Mouse (Mus musculus): ENCODE measurements around the gene Spdl1. TPM values are rescaled to one million over a fixed set of nuclear protein-coding genes. Genes with fewer than 3 reads are reported as not detected.

Gene Spdl1
- under 1 TPM; 0.36 to 0.90 TPM for total RNA-seq (2021)
- long read RNA-seq, experiment 1: 0 reads
- long read RNA-seq, experiment 2: 0 reads

DNA sequence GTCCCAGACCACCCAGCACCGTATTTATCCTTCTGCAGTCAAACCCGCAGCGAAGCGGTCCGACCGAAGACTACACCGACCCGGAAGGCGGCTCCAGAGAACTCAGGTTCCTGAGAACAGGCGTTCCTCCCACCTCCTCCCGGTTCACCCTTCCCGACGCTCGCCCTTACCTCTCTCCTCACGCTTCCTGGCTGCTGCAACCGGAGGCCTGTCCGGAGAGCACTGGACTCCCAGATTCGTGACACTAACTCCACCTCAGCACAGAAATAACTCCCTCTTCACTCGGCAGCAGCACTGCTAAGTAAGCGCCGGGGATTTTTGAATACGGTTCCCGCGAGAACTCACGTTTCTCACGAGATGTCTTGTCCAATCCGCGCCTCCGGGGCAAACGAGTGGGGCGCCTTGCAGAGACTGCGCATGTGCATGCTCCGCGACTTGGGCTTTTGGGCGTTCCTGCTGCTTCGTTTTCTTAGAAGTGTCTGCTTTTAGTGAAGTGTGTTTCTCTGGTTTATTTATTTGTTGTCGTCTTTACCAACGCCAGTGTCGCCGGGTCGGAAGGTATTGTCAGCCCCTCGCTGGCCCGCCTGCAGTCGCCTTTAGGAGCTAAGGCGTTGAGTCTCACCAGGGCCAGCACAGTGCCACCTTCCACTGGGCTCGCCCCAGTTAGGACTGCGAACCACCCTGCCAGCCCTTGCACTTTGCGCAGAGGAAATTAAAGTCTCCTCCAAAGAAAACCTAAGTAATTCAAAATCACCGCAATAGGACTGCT is at the start of gene Spdl1:
Spdl1 (minus strand) TSS at position 324 of the 769 bp plus-strand sequence.
- DNase-seq (ENCODE audit: low spot score in 2 of 2): peak; percentile 95

DNA sequence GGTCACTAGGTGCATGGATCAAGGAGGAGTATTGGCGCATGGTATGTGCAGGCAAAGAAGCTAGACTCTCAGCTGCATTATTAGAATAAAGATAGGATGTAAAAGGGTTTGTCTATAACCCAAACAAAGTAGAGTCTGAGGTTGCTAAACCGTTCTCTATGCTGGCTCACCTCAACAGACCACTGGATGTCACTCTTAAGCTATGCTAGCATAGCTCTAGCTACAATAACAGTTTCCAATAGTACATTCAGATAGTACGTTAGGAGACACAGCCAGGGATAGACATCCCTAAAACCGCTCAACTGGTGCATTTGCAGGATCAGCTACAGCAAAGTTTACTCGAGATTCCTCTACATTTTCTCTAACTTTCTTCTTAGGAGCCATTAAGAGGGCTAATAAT is 48.1 kb upstream of the Spdl1 start:
- no peak for DNase-seq (ENCODE audit: low spot score in 2 of 2)

DNA sequence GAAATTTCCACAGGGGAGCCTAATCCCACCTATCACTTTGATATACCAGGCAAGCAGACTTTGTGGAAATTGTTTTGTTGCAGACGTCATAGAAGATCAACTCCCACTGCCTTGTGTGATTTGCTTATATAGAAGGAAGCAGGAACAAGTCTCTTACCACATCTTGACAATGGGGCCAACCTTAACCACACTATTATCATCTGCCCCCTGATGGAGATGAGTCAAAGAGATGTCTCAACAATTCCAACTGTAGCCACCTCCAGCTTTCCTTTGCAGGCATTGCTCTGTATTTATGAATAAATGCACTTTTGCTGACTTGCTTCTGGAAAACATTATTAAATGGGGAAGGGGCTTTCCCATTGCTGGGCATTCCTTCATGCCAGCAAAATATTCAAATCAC is 46.2 kb upstream of the Spdl1 start:
- no peak for DNase-seq (ENCODE audit: low spot score in 2 of 2)

DNA sequence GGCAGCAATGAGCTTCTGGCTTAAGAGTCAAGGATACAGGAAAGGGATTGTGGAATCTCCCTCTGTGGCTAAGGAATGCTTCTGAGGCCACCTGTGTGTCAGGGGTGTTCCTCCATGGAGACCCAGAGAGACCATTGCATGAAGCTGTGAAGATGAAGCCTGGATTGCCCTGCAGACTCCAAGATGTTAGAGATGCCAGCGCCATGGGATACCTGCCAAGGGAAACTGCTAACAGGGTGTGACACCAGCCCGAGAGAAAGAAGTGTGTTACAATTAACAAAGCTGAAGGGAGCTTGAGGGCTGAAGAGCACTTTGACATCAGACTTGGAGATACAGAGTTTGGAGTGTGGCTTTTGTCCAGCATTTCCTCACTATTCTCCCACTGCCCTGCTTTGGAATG is 40.4 kb upstream of the Spdl1 start:
- DNase-seq (ENCODE audit: low spot score in 2 of 2): no peak

DNA sequence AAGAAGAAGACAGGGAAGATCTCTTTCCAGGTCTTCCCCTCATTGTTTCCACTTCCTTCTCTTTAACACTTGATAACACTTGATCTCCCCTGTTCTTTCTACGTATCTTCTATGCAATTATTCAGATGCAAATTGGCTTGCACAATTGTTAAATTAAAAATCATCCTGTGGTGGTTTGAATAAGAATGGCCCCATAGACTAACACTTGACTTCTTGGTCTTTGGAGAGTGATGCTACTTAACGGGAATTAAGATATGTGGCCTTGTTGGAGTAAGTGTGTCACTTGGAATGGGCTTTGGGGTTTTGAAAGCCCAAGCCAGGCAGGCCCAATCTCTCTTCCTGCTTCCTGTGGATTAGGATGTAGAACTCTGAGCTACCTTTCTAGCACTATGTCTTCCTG is 39.0 kb upstream of the Spdl1 start:
- DNase-seq (ENCODE audit: low spot score in 2 of 2): no peak

- DNase-seq (ENCODE audit: low spot score in 2 of 2): no peak
These were observed 38.5 kb upstream of the Spdl1 start for GRCm38 (mm10) chr11:34871991-34872390.

DNA sequence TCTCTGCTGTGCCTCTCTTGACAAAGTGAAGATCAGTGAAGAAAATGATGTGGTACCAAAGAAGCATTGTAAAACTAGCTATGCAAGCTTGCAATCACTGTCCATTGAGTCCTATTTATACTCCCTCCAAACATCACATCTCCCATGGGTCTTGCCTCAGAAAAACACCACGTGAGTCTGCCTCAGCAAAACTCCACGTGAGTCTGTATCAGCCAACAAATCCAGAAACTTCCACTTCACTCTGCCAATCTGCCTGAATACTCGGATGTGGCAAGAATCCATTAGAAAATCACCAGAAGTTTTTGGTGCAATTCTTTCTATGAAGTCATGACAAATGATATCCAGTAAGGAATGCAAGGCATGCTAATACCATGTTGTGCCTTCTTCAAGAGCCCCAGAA is 38.0 kb upstream of the Spdl1 start:
- DNase-seq (ENCODE audit: low spot score in 2 of 2): no peak

DNA sequence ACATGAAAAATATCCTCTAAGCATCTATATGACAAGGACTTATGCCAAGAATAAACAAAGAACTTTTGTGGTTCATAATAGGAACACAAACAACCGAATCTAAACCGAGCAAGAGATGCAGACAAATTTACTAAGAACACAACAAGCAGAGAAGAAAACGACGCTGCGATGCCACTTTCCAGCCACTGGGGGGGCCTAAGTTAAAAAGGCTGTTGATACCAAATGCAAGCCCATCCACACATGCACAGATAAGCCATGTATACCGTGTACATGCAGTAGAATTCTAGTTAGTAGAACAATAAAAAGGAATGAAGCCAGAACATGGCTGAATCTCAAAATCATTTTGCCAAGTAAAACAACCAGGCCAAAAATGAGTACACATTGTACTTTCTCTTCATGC is 35.2 kb upstream of the Spdl1 start:
- DNase-seq (ENCODE audit: low spot score in 2 of 2): no peak

GRCm38 (mm10) chr11:34865741-34866270 is 32.4 kb upstream of the Spdl1 start:
- no peak for DNase-seq (ENCODE audit: low spot score in 2 of 2)

DNA sequence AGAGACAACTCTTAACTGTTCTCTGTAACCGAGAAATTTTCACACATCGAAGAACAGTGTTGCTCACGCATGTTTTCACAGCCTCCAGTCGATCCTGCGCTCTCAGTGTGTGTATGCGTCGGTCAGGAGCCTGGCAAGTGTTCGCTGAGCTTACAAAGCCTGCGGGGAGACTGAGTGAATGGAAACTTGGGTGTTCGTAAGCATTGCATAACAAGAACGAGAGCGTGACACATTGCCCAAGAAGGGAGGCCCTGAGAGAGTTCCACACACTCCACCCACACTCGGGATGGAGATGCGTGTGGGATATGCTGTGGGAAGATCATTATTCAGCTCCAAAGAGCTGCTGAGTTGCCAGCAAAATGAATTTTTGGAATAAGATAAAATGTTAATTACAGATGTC is 31.7 kb upstream of the Spdl1 start:
- peak in 1 of 2 experiments; percentile 25 for DNase-seq (ENCODE audit: low spot score in 2 of 2)

DNA sequence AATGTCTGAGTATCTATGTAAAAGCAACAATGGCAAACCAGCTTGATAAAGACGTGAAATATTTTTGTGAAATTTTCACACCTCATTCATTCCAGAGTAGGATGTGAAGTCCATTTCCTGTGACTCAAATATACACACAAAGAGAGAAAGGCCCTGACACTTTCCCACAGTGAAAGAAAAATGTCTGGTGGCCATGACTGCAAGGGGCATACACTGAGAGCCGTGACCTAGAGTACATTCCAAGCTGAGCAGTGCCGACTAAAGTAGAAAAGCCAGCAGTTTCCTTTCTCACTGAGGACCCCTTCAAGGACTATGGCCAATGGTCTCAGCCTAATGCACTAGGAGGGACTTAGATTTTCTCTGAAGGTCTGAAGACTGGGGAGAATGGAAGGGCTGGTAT is 23.2 kb upstream of the Spdl1 start:
- DNase-seq (ENCODE audit: low spot score in 2 of 2): no peak

DNA sequence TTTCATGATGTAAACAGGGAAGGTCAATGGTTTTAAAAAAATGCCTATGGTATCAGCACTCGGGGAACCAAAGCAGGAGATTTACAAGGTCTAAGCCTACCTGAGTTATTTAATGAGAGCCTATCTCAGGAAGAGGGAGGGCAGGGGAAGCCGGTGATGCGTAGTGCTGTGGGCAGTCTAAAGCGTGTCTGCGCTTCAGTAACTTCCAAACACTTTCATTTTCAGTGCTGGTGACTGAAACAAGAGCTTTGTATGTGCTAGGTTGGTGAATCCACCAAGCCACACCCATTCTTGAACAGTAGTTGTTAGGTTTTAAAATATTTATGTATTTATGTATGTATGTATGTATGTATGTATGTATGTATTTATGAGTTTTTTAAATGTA is 12.8 kb upstream of the Spdl1 start:
- DNase-seq (ENCODE audit: low spot score in 2 of 2): no peak

DNA sequence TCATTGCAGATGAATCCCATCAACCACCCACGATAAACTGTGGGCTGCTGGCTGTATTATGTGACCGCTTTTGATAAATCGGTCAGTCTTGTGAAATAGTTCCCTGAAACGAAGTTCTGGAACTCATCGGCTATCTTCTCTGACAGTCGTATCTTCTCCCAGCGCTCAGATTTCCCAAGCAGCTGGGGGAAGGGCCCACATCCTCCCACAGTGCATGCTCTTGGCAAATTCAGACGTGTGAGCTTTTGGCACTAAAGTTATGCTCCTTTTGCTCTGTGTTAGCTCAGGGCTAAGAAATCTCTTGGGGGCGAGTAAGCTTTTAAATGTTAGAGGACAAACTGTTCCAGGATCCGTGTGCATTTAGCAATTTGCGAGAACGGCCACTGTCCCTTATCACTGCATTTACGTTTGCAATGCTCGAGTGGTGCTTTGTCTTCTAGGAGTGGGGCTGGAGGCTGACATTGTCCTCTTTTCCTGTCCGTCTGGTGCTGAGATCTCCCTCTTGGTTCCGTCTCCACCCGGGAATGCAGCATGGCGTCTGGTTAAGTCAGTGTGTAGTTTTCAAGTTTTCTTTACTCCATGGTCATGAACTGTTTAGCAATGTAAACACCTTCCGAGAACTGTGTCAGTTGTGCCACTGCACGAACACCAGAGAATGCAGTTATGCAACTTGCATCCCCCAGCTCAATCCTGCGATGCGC is 12.3 kb upstream of the Spdl1 start:
- no peak for DNase-seq (ENCODE audit: low spot score in 2 of 2)

DNA sequence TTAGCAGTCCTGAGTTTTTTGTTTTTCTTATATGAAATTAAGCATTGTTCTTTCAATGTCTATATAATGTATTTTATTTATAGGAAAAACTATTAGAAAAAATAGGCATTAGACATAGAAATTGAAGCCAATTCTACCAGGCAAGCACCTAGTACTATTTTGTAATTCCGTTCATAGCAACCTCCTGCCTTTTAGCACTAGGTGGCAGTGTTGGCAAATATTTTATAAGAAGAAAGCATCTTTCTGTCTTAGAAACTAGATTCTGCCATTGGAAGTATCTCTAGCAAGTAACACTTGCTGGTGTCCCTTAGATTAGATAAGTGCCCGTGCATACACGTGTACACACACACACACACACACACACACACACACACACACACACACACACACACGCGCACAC is 10.1 kb upstream of the Spdl1 start:
- DNase-seq (ENCODE audit: low spot score in 2 of 2): no peak

DNA sequence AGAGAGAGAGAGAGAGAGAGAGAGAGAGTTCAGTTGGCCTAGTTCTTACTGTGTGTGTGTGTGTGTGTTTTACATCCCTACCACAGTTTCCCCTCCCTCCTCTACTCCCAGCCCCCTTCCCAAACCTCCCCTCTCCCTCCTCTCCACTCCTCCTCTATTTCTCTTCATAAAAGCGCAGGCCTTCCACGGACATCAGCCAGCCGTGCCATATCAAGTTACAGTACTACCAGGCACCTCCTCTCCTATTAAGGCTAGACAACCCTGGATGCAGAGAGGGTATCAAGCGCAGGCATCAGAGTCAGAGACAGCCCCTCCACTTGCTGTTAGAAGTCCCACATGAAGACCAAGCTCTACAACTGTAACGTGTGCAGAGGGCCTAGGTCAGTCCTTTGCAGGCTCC is 6.8 kb upstream of the Spdl1 start:
- DNase-seq (ENCODE audit: low spot score in 2 of 2): no peak

GRCm38 (mm10) chr11:34839051-34839450 is 5.6 kb upstream of the Spdl1 start:
- DNase-seq (ENCODE audit: low spot score in 2 of 2): no peak

- DNase-seq (ENCODE audit: low spot score in 2 of 2): no peak
These were observed 2.8 kb upstream of the Spdl1 start for GRCm38 (mm10) chr11:34836272-34836671.

DNA sequence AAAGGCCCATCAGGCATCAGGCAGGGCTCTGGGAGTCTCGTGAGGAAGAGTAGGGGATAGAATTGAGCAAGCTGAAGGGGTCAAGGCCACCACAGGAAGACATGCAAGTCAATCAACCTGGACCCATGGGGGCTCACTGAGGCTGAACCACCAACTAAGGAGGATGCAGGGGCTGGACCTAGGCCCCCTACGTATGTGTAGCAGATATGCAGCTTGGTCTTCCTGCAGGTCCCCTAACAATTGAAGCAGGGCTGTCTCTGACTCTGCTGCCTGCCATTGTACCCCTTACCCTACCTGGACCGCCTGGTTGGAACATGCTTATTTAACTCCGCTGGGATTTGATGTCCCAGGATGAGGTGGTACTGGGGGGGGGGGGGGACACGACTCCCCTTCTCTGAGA is 763 bp downstream of the Spdl1 start:
- DNase-seq (ENCODE audit: low spot score in 2 of 2): no peak

DNA sequence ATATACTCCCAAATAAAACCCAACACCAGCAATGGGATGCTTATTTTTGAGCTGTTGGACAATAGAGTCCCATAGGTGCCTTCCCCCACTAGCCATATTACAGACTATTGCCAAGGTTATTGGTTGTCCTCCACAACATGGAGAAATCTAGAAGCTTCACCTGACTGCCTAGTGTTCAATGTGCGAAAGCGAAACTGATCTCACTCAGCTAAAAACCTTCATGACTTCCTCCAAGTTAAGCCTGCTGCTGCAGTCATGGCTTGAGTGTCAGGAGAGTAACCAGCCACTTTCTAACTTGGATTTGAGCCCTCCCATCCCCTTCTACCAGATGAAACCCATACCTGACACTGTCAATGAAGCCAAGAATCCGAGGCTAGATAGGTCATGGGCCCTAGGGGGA is 5.6 kb downstream of the Spdl1 start:
- no peak for DNase-seq (ENCODE audit: low spot score in 2 of 2)

GRCm38 (mm10) chr11:34826940-34827339 is 6.5 kb downstream of the Spdl1 start:
- DNase-seq (ENCODE audit: low spot score in 2 of 2): no peak

GRCm38 (mm10) chr11:34824791-34825190 is 8.7 kb downstream of the Spdl1 start:
- no peak for DNase-seq (ENCODE audit: low spot score in 2 of 2)

GRCm38 (mm10) chr11:34814767-34815166 is 18.7 kb downstream of the Spdl1 start:
- DNase-seq (ENCODE audit: low spot score in 2 of 2): no peak

GRCm38 (mm10) chr11:34814319-34814718 is 19.1 kb downstream of the Spdl1 start:
- no peak for DNase-seq (ENCODE audit: low spot score in 2 of 2)
